Mouse (Mus musculus) cerebellum, postnatal 14 days (tissue): ENCODE results near the gene Pip5k1b.
A peak's percentile ranks its signal among the peaks of the same experiment; 100 is the strongest.

ENCODE experiments used
- DNase-seq, 2 experiments: peaks; one replicate each; pipeline ENCODE4 v3.0.0; 2021; ENCODE audit warnings: mixed read lengths in 2 of 2

Gene Pip5k1b

GRCm38 (mm10) chr19:24404716-24405115, 151.0 kb downstream of the Pip5k1b start:
- peak in 1 of 2 experiments; percentile 12 for DNase-seq

- peak in 1 of 2 experiments; percentile 30 for DNase-seq
These were observed 152.4 kb downstream of the Pip5k1b start for GRCm38 (mm10) chr19:24403245-24403644.

GRCm38 (mm10) chr19:24393920-24394319, 161.8 kb downstream of the Pip5k1b start:
- DNase-seq, result peak in 1 of 2 experiments; percentile 53

GRCm38 (mm10) chr19:24391519-24392251, 164.0 kb downstream of the Pip5k1b start:
- DNase-seq, result no peak

- DNase-seq, result no peak
These were observed 168.5 kb downstream of the Pip5k1b start for GRCm38 (mm10) chr19:24386956-24387865.

- DNase-seq, result no peak
These were observed 177.2 kb downstream of the Pip5k1b start for GRCm38 (mm10) chr19:24378470-24378869.

- DNase-seq, result peak; percentile 17 to 21
These were observed 183.7 kb downstream of the Pip5k1b start for GRCm38 (mm10) chr19:24371763-24372640.

GRCm38 (mm10) chr19:24368419-24368818, 187.3 kb downstream of the Pip5k1b start:
- no peak for DNase-seq

GRCm38 (mm10) chr19:24367722-24368121, 187.9 kb downstream of the Pip5k1b start:
- peak in 1 of 2 experiments; percentile 12 for DNase-seq

- no peak for DNase-seq
These were observed 188.9 kb downstream of the Pip5k1b start for GRCm38 (mm10) chr19:24366747-24367146.

GRCm38 (mm10) chr19:24362626-24363321, 192.9 kb downstream of the Pip5k1b start:
- no peak for DNase-seq

GRCm38 (mm10) chr19:24359270-24359669, 196.4 kb downstream of the Pip5k1b start:
- no peak for DNase-seq

- DNase-seq, result no peak
These were observed 203.2 kb downstream of the Pip5k1b start for GRCm38 (mm10) chr19:24352298-24352959.

GRCm38 (mm10) chr19:24344501-24344900, 211.2 kb downstream of the Pip5k1b start:
- DNase-seq, result peak; percentile 35 to 52

- DNase-seq, result no peak
These were observed 212.9 kb downstream of the Pip5k1b start for GRCm38 (mm10) chr19:24342786-24343185.

- no peak for DNase-seq
These were observed 219.1 kb downstream of the Pip5k1b start for GRCm38 (mm10) chr19:24336370-24337076.

GRCm38 (mm10) chr19:24335611-24336343, 219.9 kb downstream of the Pip5k1b start:
- DNase-seq, result peak; percentile 56 to 64

- no peak for DNase-seq
These were observed 222.7 kb downstream of the Pip5k1b start for GRCm38 (mm10) chr19:24332956-24333355.

GRCm38 (mm10) chr19:24331274-24331673, 224.4 kb downstream of the Pip5k1b start:
- DNase-seq, result no peak

GRCm38 (mm10) chr19:24330366-24330765, 225.3 kb downstream of the Pip5k1b start:
- DNase-seq, result no peak
